Mouse (Mus musculus): ENCODE measurements around the gene Hsf5.

- no peak for TF ChIP-seq EP300 (IDR thresholded peaks at IDR 0.05; ENCODE audit: low read depth)
- TF ChIP-seq CTCF (IDR thresholded peaks at IDR 0.05; ENCODE audit: low read depth): no peak
These were observed 58.6 kb downstream of the Hsf5 start for GRCm38 (mm10) chr11:87675606-87676005.

Measured in liver, embryonic 14.5 days (tissue).